Mouse (Mus musculus): ENCODE results near the gene Tex9.
"Not testable (repeated sequence)": the region's sequence is repeated elsewhere in the genome, so short reads cannot be mapped to it uniquely, and the experiment has no call there.

Gene Tex9

DNA sequence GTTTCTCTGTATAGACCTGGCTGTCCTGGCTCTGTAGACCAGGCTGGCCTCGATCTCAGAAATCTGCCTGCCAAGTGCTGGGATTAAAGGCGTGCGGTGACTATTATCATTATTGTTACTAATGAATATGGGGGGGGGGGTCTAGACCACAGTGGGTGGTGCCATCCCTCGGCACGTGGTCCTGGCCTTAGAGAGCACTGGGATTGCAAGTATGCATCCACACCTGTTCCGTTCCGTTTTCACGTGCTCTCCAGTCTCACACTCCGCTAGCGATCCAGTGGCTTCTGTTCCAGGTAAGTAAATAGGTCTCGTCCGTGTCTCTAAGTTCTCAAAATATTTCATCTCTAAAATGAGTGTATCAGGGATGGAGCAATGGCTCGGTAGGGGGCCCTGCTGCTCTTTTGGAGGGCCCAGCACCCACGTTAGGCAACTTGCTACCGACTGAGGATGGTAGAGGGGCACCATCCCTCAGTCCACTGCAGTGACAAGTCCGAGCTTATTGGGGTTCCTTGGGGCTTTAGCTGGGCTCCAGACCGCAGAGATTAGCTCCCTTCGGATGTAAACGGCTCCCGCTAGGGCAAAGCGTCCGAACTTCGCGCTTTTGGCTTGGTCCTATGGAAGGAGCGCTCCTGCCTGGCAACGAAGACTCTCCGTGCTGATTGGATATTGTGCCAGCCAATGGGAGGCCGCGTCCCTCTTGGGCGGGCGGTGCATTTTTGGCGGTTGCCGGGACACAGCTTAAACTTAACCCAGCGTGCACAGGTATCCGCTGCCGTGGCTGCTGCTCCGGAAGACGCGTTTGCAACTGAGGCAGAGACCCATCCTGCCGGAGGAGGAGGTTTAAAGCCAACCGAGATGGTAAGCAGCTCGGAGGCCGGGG, 54.0 kb downstream of the Tex9 start, which contains the start of gene Mns1:
TSS of gene Mns1 (plus strand) at position 190 of the 880 bp plus-strand sequence.
- peak; percentile 94 for DNase-seq

DNA sequence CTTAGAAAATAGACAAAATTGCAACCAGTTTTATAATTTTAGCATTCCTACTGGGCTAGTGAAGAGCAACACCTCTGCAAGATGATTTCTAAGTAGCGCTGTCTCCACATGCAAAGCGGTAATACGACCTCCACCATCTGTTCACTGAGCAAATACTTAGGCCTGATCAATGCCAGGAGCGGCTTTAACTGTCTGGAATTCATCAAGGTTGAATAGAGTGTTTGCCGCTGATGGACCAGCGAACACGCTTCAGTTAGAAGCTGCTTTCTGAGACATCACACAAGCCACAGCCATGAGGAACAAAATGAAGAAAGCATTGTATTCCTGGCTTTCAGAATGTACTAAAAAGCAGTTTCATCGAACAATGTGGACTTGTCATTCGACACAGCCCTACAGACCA, 57.1 kb downstream of the Tex9 start:
- no peak for DNase-seq

DNA sequence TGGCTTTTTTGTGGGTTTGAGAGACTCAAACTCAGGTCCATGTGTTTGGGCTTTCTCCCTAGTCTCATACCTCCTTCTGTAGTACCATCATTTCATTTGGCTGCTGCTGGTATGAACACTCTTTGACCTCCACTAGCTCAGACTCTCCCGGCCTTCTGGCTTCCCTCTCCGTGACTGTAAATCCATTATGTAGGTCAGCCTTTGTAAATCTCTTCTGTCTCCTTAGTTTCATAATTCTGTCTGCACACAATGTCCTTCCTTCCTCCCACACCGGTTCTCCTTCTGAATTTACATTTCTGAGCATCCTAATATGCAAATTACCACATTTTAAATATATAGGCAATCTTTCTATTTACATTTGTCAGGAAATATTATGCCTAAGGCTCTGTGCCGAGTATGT, 64.2 kb downstream of the Tex9 start:
- DNase-seq, result no peak

DNA sequence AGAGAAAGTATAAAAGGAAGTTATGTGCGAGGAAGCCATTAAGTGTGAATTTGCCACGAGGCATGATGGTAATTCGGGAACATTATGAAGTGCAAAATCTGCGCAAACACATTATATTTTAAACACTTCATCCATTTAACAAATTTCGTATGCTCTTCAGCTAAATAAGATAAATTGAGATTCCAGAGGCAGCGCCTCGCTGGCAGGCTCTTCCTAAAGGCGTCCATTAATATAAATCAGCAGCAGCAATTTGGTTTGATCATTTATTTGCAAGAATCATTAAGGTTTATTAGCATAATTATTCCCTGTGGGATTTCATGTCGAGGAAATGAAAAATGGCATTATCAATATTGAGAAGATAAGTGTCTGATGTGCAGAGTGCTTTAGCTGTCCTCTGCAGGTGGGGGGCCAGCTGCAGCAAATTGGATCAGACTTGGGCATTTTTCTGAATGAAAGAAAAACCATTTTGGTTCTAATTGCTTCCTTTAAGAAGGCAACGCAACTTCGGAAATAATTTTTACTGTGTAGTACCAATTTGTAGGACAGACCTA, 66.6 kb downstream of the Tex9 start:
- DNase-seq, result no peak

DNA sequence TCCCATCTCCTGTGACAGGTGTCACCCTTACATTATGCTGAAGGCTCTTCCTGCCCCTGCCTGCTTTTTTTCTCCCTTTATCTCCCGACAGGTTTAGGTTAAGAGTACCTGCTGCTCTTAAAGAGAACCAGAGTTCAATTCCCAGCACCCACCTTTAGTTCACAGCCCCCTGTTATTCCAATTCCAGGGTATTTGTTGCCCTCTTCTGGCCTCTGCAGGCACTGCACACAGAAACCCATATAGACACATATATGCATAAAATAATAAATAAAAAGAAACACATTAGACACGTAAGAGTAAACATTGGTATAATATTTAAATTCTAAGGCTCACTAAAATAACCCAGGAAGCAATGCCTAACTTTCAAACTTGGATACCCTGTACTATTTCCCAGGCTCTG, 69.3 kb downstream of the Tex9 start:
- DNase-seq, result no peak

DNA sequence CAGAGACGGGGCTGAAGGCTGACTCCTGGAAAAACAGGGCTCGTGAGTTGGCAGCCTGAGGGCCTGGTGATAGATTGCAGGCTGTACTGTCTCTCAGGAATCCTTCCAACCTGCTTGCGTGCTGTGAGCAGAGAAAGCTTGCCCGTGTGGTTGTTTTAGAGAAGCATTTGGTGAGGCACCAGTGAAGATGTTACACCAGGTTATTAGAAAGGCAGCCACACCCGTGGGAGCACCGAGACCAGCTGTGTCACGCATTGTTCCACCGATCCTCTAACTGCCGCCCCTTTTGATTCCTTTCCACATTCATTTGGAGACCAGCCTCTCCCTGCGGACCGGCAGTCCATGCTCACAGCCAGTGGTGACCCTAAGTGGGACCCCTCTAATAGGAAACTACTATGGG, 69.7 kb downstream of the Tex9 start:
- no peak for DNase-seq

DNA sequence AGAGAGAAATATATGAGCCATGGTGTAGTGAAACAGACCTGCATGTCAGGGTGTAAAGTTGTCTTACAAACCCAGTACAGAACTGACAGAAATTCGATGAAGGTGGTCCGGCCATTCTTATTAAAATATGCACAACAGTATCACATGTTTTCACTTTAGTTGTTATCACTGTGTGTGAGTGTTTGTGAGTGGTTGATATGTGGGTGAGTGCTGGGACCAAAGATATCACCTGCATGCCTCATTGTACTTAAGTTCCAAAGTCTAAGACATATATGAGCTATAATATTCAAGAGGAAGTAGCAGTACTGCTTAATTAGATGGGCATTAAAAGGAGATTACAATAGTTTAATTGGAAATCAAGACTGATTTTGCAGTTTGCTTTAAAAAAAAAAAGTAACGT, 71.5 kb downstream of the Tex9 start:
- no peak for DNase-seq

DNA sequence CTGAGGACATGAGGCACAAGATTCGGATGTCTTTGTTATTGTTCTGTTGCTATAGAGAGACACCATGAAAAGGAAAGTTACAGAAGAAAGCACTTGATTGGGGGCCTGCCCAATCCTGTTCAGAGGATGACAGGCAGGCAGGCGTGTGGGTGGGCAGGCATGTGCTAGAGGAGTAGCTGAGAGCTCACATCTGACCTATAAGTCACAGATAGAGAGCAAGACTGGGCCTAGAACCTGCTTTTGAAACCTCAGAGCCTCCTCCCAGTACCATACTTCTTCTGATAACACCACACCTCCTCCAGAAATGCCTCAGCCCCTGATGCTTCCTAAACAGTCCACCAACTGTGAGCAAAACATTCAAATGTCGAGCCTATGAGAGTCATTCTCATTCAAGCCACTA, 73.6 kb downstream of the Tex9 start:
- DNase-seq, result no peak

DNA sequence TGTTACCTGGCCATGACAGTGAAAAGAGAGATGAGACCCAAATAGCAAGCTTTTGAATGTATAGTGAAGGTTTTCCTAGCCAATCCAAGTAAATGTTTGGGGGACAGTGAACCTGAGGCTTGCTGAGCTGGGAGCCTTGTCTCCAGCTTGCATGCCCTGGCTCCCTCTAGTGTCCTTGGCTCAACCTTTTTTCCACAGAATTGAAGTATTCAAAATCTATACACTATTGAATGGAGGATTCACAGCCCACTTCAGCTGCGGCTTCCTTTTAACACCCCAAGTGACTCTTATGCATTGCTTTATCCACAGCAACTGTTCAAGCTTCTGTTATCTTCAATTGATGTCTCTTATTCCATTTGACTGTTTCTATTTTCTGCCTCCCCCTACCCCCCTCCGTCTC, 80.3 kb downstream of the Tex9 start:
- no peak for DNase-seq

DNA sequence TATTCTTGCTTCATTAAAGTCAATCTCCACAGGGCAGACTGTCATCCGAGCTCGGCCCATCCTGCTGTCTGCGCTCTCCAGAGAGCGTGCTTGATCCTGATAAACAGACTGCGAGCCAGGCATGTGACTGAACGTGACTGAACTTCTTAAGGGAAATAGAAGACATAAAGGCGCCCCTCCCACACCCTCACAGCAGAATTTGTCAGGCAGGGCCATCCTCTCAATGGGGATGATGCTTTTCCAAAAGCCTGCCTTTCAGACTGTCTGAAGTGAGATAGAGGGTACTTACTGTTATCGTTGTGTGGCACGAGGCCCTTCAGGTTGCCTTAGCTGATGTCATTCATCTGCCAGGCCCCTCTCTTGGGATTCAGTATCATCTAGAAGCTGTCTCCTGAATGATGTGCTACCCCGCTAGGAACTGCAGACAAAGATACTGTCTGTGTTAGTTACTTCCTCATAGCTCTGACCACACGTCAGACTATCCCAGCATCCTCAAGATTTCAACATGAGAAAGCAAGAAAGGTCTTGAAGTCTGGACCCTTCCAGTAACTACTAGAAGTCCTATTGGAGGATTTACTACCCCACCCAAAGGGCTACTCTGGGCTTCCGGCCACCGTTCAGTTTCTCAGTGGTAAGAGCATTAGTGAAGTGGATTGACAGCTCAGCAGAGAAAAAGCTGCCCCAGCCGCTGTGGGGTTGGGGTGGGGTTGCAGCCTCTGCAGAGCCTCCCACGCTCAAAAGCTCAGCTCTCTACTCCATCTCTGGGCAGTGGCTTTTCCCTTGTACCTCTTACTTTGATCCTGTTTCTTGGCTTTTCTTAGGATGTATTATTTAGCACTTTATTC, 82.4 kb downstream of the Tex9 start:
- peak; percentile 2 for DNase-seq

DNA sequence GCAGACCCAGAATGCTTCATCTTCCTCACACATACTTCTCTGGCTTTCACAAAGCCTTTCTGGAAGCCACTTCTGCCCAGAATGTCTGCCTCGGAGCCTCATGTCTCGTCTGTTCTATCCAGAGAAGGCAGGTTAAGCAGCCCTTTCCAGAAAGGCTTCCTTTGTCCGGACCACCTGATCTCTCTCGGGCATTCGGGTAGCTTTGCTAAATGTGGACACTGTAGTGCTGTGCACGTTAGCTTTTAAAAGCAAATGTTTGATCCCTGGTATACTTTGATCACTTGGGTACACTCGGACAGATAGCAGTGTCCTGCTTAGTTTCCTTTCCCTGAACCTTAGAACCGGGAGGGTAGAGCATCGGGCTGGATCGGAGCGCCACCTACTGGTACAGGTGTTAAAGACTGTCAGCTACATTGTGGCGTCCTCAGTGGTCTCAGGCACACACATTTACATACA, 83.9 kb downstream of the Tex9 start:
- DNase-seq, result peak; percentile 87

DNA sequence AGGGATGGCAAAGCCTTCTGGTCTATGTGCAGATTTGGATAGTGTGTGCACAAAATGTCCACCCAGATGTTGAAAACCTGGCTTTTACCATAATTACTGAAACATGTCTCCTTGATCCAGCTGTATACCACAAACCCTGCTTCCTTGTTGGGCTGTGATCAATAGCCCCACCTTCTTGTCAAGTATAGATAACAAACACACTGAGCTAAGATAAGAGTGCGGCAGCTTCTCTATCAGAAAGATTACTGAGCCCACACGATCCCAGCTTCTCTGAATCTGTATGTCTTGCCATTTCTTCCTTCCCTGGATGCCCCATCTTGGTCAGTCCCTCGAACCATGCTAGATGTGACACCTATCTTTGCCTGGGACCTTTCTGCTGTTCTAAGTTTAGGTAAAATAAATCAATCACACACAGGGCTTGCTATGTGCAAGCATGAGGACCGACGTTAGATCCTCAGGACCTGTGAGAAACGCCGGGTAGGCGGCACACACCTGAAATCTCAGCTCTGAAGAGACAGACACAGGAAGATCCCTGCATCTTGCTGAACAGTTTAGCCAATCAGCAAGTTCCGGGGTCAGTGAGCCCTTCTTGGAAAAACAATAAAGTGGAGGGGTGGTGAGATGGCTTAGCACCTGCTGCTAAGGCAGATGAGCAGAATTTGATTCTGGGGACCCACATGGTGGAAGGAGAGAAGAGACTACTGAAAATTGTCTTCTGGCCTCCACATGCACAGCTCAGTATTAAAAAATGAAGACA, 86.0 kb downstream of the Tex9 start:
- DNase-seq, result no peak

DNA sequence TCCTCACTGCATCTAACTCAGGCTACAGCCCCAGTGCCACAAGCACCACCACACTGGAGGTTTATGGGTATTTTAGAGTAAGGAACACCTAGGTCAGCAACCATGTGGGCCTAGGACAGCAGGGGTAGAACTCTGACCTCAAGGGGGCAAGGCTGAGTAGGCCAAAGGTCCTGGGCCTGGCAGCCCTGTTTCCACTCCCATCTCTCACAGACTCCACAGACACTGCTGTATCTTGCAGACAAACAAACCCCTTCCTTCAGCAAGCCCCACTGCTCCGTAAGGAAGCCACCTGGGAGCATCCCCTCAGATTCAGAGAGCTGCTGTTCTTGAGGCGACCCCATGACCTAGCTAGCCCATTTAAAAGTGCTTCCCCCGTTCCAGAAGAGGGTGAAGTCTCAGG, 87.1 kb downstream of the Tex9 start:
- no peak for DNase-seq

DNA sequence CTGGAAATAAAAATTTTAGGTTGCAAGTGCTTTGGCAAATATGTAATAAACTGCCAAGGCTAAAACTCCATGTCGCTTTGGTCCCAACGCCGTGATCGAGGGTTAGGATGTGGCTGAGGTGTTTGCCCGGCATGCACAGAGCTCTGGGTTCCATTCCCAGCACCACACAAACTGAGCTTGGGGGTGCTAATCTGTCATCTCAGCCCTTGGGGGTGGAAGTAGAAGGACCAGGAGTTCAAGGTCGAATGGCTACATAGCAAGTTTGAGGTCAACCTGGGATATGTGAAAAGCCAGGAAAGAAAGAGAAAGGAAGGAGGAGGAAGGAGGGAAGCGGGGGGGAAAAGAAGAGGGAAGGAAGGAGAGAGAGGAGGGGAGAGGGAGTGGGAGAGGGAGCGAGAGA, 87.6 kb downstream of the Tex9 start:
- no peak for DNase-seq

DNA sequence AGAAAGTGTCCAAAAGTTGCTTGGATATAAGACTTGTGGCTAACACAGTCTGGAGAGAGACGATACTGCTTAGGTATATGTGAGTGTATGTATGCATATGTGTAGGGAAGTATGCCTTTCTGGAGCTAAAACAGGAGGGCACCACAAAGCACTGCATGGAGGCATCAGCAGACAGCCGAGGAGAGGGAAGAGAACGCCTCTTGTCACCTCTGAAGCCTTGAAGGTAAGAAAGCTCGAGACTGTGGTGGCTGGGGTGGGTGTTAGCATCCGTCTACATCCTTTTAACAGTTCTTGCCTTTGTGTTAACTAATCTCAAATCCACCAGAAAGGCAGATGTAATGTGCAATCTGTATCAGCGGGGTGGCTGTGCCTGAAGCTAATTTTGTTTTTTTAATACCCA, 88.6 kb downstream of the Tex9 start:
- no peak for DNase-seq

DNA sequence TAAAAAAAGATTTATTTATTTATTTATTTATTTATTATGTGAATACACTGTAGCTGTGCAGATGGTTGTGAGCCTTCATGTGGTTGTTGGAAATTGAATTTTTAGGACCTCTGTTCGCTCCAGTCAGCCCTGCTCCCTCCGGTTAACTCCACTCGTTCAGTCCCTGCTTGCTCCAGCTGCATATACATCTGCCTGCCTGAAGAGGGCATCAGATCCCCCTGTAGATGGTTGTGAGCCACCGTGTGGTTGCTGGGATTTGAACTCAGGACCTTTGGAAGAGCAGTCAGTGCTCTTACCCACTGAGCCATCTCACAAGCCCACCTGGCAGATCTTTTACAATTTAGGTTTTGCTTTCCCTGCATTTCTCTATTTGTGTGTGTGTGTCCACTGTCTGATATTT, 90.2 kb downstream of the Tex9 start:
- not testable (repeated sequence) for DNase-seq
